8 mouse cellular contexts compared by ENCODE assay signal in the genomic region with DNA sequence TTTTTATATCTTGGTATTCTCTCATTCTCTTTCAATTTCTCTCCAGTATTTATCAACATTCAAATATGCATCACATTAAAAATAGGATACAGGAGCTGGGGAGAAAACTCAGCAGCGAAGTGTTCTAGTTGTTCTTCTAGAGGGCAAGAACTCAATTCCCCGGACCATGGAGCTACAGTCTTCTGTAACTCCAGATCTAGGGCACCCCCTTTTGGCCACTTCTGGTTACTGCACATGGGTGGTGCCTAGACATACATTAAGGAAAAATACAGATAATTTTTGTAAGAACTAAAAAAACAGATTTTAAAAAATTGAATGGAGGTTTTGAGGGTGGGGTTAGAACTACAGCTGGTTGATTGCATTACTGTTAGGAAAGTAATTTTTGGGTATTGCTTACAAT.
DNase-seq lines count a peak whose midpoint lies in the region; ATAC-seq and TF ChIP-seq lines count a peak whose summit lies in the region.

No protein-coding gene starts in this region.

- no peaks in the 10 kb centered on the region for H3K4me1 ChIP-seq in kidney, adult 2 months (ENCODE audit: control insufficient read depth, insufficient read depth, low read length)
- no peaks in the 10 kb centered on the region for H3K4me1 ChIP-seq in kidney, embryonic 16.5 days (ENCODE audit: insufficient read depth, low read length)
- H3K4me1 ChIP-seq in lung, adult 2 months (ENCODE audit: control insufficient read depth, insufficient read depth, low read length), result no peaks in the 10 kb centered on the region

- 55% methylated on average over 2 of the region's 2 CpGs for WGBS in kidney, adult 2 months
- WGBS in kidney, embryonic 16.5 days, result 71% methylated on average over 2 of the region's 2 CpGs
- 44% methylated on average over 2 of the region's 2 CpGs for WGBS in lung, adult 2 months

- DNase-seq in kidney, adult 2 months, result peak; percentile 18
- peak; percentile 23 for DNase-seq in MEL-GATA-1-ER (ENCODE audit: extremely low read depth, low read depth)
- DNase-seq in adrenal gland, postnatal 10 days, result peak; percentile 68
- DNase-seq in lung, adult 2 months, result no peak
- no peak for DNase-seq in T-cell, adult 2 months (ENCODE audit: low spot score)
- DNase-seq in heart, adult 8-10 months (ENCODE audit: low spot score), result no peak

- no peaks in the 10 kb centered on the region for H3K9me3 ChIP-seq in kidney, embryonic 16.5 days (ENCODE audit: low read length)

- no peak for TF ChIP-seq POLR2A in kidney, adult 2 months (IDR thresholded peaks at IDR 0.05; ENCODE audit: low read depth, low read length)
- no peak for TF ChIP-seq POLR2A in lung, adult 2 months (IDR thresholded peaks at IDR 0.05; ENCODE audit: borderline replicate concordance, extremely low read depth, low read depth, low read length)

- TF ChIP-seq CTCF in kidney, adult 2 months (conservative IDR thresholded peaks at IDR 0.05; ENCODE audit: insufficient read depth, insufficient read length, low read depth, low read length), result peak; percentile 35
- peak; percentile 17; the same call in 1 of the 2 replicates for TF ChIP-seq CTCF in lung, adult 2 months (IDR thresholded peaks at IDR 0.05; ENCODE audit: insufficient read depth, low read length)

- H3K27ac ChIP-seq in kidney, adult 2 months (ENCODE audit: insufficient read depth, low read depth, low read length), result no peak overlapping the region
- no peak overlapping the region for H3K27ac ChIP-seq in kidney, embryonic 16.5 days (ENCODE audit: low read length)

- ATAC-seq in kidney, embryonic 16.5 days (ENCODE audit: low FRiP score, low TSS enrichment), result no peak
- ATAC-seq in frontal cortex, adult (ENCODE audit: low TSS enrichment), result peak; percentile 67; the same call in 1 of the 2 replicates

- no peak overlapping the region for H3K4me2 ChIP-seq in kidney, embryonic 16.5 days (replicated peaks; ENCODE audit: low read depth, low read length)

- H3K9ac ChIP-seq in kidney, embryonic 16.5 days (replicated peaks; ENCODE audit: low read length), result no peak overlapping the region

- H3K4me3 ChIP-seq in kidney, adult 2 months (ENCODE audit: insufficient read depth, low read depth, low read length), result no peak overlapping the region
- no peak overlapping the region for H3K4me3 ChIP-seq in kidney, embryonic 16.5 days (ENCODE audit: low read length)
- no peak overlapping the region for H3K4me3 ChIP-seq in lung, adult 2 months (replicated peaks; ENCODE audit: extremely low read depth, low read depth, low read length)

- no peaks in the 10 kb centered on the region for H3K27me3 ChIP-seq in kidney, adult 2 months (replicated peaks; ENCODE audit: control insufficient read depth, insufficient read depth, low read length)
- H3K27me3 ChIP-seq in kidney, embryonic 16.5 days (ENCODE audit: insufficient read depth, low read length), result no peaks in the 10 kb centered on the region

- H3K36me3 ChIP-seq in kidney, adult 2 months (ENCODE audit: control insufficient read depth, insufficient read depth, low read length), result no peaks in the 10 kb centered on the region
- H3K36me3 ChIP-seq in kidney, embryonic 16.5 days (ENCODE audit: insufficient read depth, low read length), result no peaks in the 10 kb centered on the region

Comparison
In these comparisons a context has a peak if more than half of its experiments do, and no peak if none do; other contexts are left out.
1. DNase-seq: peak in kidney, adult 2 months (single experiment), MEL-GATA-1-ER (single experiment) and adrenal gland, postnatal 10 days (single experiment); none in lung, adult 2 months (single experiment), T-cell, adult 2 months (single experiment) and heart, adult 8-10 months (single experiment).